In the genomic region with DNA sequence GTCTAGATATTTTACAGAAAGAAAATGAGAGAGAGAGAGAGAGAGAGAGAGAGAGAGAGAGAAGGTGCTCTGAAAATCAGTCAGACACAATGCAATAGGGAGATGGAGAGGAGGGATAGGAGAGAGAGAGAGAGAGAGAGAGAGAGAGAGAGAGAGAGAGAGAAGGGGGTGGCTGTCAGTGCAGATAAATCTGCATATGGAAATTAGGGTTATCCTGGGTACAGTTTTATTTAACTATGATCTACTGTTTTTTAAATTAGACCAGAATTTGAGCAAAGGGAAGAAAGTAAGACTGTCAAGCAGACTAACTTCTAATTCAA, we compare ENCODE assay signal across 19 mouse cellular contexts.
DNase-seq lines count a peak whose midpoint lies in the region; ATAC-seq lines count a peak whose summit lies in the region.
"Had no signal": no experiment of that assay in that cellular context is flagged by ENCODE, and none has a peak within 500 bp of the region (broad histone marks: within the 10 kb centered on the region; RNA-seq: fewer than 3 reads in every experiment).

No protein-coding gene starts in this region.

- no peak for DNase-seq in frontal cortex, postnatal 36 days (ENCODE audit: low spot score in 2 of 2)
- DNase-seq in cerebellum, adult 9-11 months: no peak
- DNase-seq in adrenal gland, postnatal 25 days: no peak
- DNase-seq in thymus, postnatal 14 days: no peak
- DNase-seq: adrenal gland, adult 2 months; cerebellum, adult 2 months; gastrocnemius, postnatal 36 days; heart, postnatal 10 days; layer of hippocampus, postnatal 36 days; lung, adult 2 months; lung, postnatal 4 days had no signal

- H3K4me2 ChIP-seq in hindbrain, embryonic 12.5 days (replicated peaks): peak overlapping the region; percentile 44
- H3K4me2 ChIP-seq in midbrain, embryonic 12.5 days (replicated peaks): peak overlapping the region; percentile 37
- peak overlapping the region; percentile 37 for H3K4me2 ChIP-seq in neural tube, embryonic 15.5 days
- H3K4me2 ChIP-seq: kidney, embryonic 15.5 days; liver, embryonic 11.5 days had no signal

- no peaks in the 10 kb centered on the region for H3K27me3 ChIP-seq in hindbrain, embryonic 12.5 days
- no peaks in the 10 kb centered on the region for H3K27me3 ChIP-seq in midbrain, embryonic 12.5 days
- no peaks in the 10 kb centered on the region for H3K27me3 ChIP-seq in neural tube, embryonic 15.5 days (replicated peaks)
- H3K27me3 ChIP-seq: kidney, embryonic 15.5 days had no signal

- peak overlapping the region; percentile 26 for H3K4me3 ChIP-seq in hindbrain, embryonic 12.5 days
- H3K4me3 ChIP-seq in midbrain, embryonic 12.5 days: peak overlapping the region; percentile 28
- H3K4me3 ChIP-seq in neural tube, embryonic 15.5 days (replicated peaks): peak overlapping the region; percentile 14
- H3K4me3 ChIP-seq: heart, embryonic 10.5 days; kidney, embryonic 15.5 days; limb, embryonic 10.5 days had no signal

- no peaks in the 10 kb centered on the region for H3K36me3 ChIP-seq in hindbrain, embryonic 12.5 days
- H3K36me3 ChIP-seq in midbrain, embryonic 12.5 days: no peaks in the 10 kb centered on the region
- no peaks in the 10 kb centered on the region for H3K36me3 ChIP-seq in neural tube, embryonic 15.5 days
- H3K36me3 ChIP-seq: heart, embryonic 10.5 days; kidney, embryonic 15.5 days; limb, embryonic 10.5 days had no signal

- 0 out of 2 replicates have a peak, but pooled peaks cover 7% of the 10 kb centered on the region for H3K4me1 ChIP-seq in hindbrain, embryonic 12.5 days
- H3K4me1 ChIP-seq in midbrain, embryonic 12.5 days: peaks cover 14% of the 10 kb centered on the region; the same call in 1 of the 2 replicates
- H3K4me1 ChIP-seq in neural tube, embryonic 15.5 days: peaks cover 12% of the 10 kb centered on the region
- H3K4me1 ChIP-seq: heart, embryonic 10.5 days; kidney, embryonic 15.5 days; limb, embryonic 10.5 days had no signal

- ATAC-seq in frontal cortex, adult (ENCODE audit: low TSS enrichment): peak; percentile 32
- ATAC-seq in hindbrain, embryonic 12.5 days (ENCODE audit: low FRiP score): 0 out of 2 replicates have a peak, but pooled peaks have one; percentile 11
- no peak for ATAC-seq in midbrain, embryonic 12.5 days (ENCODE audit: low FRiP score, low read depth)
- ATAC-seq in neural tube, embryonic 15.5 days (ENCODE audit: low FRiP score): no peak

- peak overlapping the region; percentile 50 for H3K9ac ChIP-seq in hindbrain, embryonic 12.5 days
- peak overlapping the region; percentile 37; the same call in 1 of the 2 replicates for H3K9ac ChIP-seq in midbrain, embryonic 12.5 days (replicated peaks)
- no peak overlapping the region for H3K9ac ChIP-seq in neural tube, embryonic 15.5 days (replicated peaks)
- H3K9ac ChIP-seq: kidney, embryonic 15.5 days had no signal

- no peaks in the 10 kb centered on the region for H3K9me3 ChIP-seq in hindbrain, embryonic 12.5 days (replicated peaks)
- H3K9me3 ChIP-seq in midbrain, embryonic 12.5 days: no peaks in the 10 kb centered on the region
- H3K9me3 ChIP-seq in neural tube, embryonic 15.5 days (replicated peaks): no peaks in the 10 kb centered on the region
- H3K9me3 ChIP-seq: heart, embryonic 10.5 days; kidney, embryonic 15.5 days; limb, embryonic 10.5 days had no signal

- peak overlapping the region; percentile 79 for H3K27ac ChIP-seq in hindbrain, embryonic 12.5 days
- H3K27ac ChIP-seq in midbrain, embryonic 12.5 days (replicated peaks): peak overlapping the region; percentile 79
- no peak overlapping the region for H3K27ac ChIP-seq in neural tube, embryonic 15.5 days (replicated peaks)
- H3K27ac ChIP-seq: heart, embryonic 10.5 days; kidney, embryonic 15.5 days; limb, embryonic 10.5 days had no signal

Comparison
In these comparisons a context has a peak if more than half of its experiments do, and no peak if none do; other contexts are left out.
1. ATAC-seq: peak in frontal cortex, adult (single experiment) and hindbrain, embryonic 12.5 days (single experiment); none in midbrain, embryonic 12.5 days (single experiment) and neural tube, embryonic 15.5 days (single experiment).
2. Peak in every context shown above with its lines, with median percentiles within 50 percentile points of each other: H3K4me2 ChIP-seq and H3K4me3 ChIP-seq.